Mouse (Mus musculus): ENCODE data around the gene Cenpm. TPM values are rescaled to one million over a fixed set of nuclear protein-coding genes. Genes with fewer than 3 reads are reported as not detected.

Gene Cenpm
- total RNA-seq, 2 experiments from 2014 or later, result 2.3 to 11.0 TPM

DNA sequence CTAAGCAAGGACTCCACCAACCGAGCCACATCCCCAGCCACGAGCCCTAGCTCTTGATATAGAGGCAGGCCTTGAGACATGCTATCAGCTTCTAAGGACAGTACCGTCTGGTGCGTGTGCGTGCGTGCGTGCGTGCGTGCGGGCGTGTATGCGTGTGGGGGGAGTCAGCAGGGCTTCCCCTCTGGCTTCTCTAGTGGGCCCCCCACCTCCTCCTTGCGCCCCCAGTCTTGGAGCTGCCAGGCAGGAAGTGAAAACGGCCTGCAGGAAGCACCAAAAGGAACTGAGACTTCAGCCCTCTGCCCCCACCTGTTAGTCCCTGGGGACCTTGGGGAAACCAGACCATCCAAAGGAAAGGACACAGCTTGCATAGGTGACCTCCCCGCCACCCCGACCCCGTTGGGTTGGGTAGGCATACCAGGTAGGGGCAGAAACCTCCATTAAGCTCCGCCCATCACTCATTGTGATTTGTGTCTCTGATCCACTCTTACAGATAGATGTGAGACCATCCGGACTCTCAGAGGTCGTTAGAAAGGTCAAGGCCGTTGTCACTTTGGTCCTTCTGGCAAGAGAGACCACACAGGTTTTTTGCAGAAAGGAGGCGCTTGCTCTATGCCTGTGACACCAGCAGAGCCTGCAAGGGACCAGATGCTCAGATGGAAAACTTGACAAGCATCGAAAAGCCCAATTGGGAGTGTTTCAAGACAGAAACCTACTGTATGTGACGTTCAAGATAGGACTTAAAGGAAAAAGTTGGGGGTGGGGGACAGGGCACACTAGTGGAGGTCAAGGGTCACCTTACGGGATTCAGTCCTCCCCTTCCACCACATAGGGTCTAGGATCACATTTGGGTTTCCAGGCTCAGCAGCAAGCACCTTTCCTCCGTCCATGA lies 25.5 kb downstream of the Cenpm start:
- ATAC-seq (replicated peaks; ENCODE audit: low FRiP score, poor library complexity, severe bottlenecking), result no peak

DNA sequence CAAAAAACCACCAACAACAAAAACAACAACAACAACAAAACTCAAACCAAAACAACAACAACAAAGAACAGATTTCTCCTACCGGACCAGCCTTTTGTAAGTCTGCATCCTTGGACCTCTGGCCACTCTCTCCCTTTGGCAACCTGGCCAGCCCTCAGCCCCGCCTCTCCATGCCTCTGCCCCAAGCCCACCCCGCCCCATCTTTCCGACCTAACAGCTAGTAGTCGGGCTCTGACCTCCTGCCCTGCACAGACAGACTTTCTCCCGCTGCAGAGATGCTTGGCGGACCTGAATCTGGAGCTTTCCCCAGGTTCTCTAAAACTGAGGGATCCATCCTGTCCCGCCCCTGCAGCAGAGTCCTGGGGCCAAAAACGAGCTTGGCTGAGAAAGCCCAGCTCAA lies 26.6 kb downstream of the Cenpm start:
- no peak for ATAC-seq (replicated peaks; ENCODE audit: low FRiP score, poor library complexity, severe bottlenecking)

DNA sequence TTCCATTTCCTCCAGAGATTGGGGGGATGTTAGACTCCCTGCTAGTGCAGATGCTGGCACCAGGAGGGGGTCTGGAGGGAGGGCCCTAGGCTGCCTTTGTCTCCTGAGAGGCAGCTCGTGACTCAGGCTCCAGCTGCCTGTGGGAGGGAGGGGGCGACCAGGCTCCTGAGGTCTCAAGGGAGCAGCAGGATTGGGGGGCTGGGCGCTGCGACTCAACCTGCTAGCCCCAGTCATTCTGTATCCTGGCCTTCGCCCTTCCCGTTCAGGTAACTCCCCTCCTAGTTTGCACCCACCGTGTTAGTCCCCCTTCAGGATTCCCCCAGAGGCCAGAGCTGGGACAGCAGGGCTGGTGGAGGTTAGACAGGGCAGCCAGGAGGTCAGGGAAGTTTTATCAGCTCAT lies 27.5 kb downstream of the Cenpm start:
- no peak for ATAC-seq (replicated peaks; ENCODE audit: low FRiP score, poor library complexity, severe bottlenecking)

GRCm38 (mm10) chr15:82216142-82216827 lies 28.3 kb downstream of the Cenpm start:
- no peak for ATAC-seq (replicated peaks; ENCODE audit: low FRiP score, poor library complexity, severe bottlenecking)

GRCm38 (mm10) chr15:82215332-82216046 lies 29.1 kb downstream of the Cenpm start:
- ATAC-seq (replicated peaks; ENCODE audit: low FRiP score, poor library complexity, severe bottlenecking), result no peak

- ATAC-seq (replicated peaks; ENCODE audit: low FRiP score, poor library complexity, severe bottlenecking), result no peak
Measured at GRCm38 (mm10) chr15:82213222-82213621, 31.3 kb downstream of the Cenpm start.

DNA sequence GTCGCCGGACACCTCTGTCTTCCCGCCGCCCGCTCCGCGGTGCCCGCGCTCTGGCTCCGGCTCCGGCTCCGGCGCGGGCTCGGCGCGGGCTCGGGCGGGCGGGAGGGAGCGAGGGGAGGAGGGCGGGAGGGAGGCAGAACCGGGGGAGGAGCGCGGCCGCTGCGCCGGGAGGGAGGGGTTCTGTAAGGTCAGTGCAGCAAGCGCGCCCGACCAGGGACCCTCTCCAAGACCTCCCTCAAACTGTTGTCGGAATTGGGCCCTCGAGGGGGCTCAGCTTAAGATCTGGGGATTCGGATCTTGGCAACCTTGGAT lies 31.8 kb downstream of the Cenpm start, which contains the start of gene Shisa8:
Shisa8 (minus strand) TSS at position 64 of the 312 bp plus-strand sequence.
- no peak for ATAC-seq (replicated peaks; ENCODE audit: low FRiP score, poor library complexity, severe bottlenecking)

GRCm38 (mm10) chr15:82211911-82212751 lies 32.4 kb downstream of the Cenpm start:
- ATAC-seq (replicated peaks; ENCODE audit: low FRiP score, poor library complexity, severe bottlenecking), result no peak

DNA sequence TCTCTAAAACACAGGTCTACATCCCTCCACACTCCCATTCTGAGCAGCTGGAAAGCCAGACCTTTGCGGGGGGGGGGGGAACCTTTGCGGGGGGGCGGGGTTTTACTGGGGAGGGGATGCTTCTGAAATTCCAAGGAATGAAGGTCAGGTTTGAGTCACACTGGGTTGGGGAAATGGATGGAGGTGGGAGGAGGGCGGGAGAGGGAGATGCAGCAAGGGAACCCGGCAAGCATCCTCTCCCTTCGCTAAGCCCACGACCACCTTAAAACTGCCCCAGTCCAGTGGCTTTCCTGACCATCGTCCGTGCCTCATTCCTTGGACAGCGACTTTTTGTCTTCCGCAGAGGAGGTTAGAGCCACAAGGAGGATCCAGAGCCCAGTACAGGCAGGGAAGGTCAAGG lies 33.3 kb downstream of the Cenpm start:
- ATAC-seq (replicated peaks; ENCODE audit: low FRiP score, poor library complexity, severe bottlenecking), result no peak

GRCm38 (mm10) chr15:82210801-82211200 lies 33.7 kb downstream of the Cenpm start:
- no peak for ATAC-seq (replicated peaks; ENCODE audit: low FRiP score, poor library complexity, severe bottlenecking)

DNA sequence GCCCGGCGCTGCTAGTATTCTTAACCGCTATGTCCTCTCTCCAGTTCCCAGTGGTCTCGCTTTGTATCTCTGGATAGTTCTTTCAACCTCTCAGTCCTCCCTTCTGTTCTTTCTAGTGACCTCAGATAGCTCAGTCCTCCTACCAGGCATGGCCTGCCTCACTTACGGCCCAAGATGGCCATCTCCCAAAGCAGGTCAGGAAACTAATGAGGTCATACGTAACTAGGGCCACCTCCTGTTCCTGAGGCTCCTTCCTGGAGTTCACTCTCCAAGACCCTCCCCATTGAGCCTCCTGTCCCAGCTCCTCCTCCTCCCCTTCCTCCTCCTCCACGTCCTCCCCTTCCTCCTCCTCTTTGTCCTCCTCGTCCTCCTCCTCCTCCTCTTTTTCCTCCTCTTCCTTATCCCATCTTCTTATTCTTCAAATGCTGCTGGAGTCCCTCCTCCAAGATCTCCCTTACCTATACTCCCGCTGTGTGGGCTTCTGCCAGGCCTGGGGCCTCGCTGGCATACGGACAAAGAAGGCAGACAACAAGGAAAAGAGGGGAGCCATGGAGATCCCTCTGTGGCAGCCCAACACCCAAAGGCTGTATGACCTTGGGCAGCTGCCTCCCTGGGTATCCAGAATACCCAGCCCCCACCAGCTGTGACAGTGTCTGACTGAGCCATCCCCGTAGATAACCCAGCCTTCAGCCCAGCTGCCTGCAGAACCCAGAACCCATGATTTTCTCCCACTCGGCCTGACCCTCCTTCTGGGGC lies 35.1 kb downstream of the Cenpm start:
- ATAC-seq (replicated peaks; ENCODE audit: low FRiP score, poor library complexity, severe bottlenecking), result no peak

GRCm38 (mm10) chr15:82208307-82208706 lies 36.2 kb downstream of the Cenpm start:
- no peak for ATAC-seq (replicated peaks; ENCODE audit: low FRiP score, poor library complexity, severe bottlenecking)

- no peak for ATAC-seq (replicated peaks; ENCODE audit: low FRiP score, poor library complexity, severe bottlenecking)
Measured at GRCm38 (mm10) chr15:82207504-82208219, 36.9 kb downstream of the Cenpm start.

GRCm38 (mm10) chr15:82207105-82207459 lies 37.5 kb downstream of the Cenpm start:
- no peak for ATAC-seq (replicated peaks; ENCODE audit: low FRiP score, poor library complexity, severe bottlenecking)

- ATAC-seq (replicated peaks; ENCODE audit: low FRiP score, poor library complexity, severe bottlenecking), result 0 out of 2 replicates have a peak, but pooled peaks have one; percentile 32
Measured at GRCm38 (mm10) chr15:82206365-82207104, 38.0 kb downstream of the Cenpm start.

GRCm38 (mm10) chr15:82204680-82205371 lies 39.7 kb downstream of the Cenpm start:
- ATAC-seq (replicated peaks; ENCODE audit: low FRiP score, poor library complexity, severe bottlenecking), result no peak
